Mouse (Mus musculus) erythroblast, adult 5-6 weeks (primary cell): ENCODE data around the gene Pard3. TPM values are rescaled to one million over a fixed set of nuclear protein-coding genes. Genes with fewer than 3 reads are reported as not detected.

ENCODE experiments used
- ATAC-seq: replicated peaks from 2 replicates; pipeline ENCODE4 v1.8.0; 2016; ENCODE audit warnings: moderate number of reproducible peaks, mild to moderate bottlenecking, moderate TSS enrichment, inconsistent platforms; ENCODE audit not compliant: poor library complexity, low FRiP score, severe bottlenecking
- total RNA-seq, 2 experiments: library from RNA; stranded (forward) in 1 of 2; stranded (reverse) in 1 of 2; fragments of 150-400 nt in 1 of 2; fragments of 200-764, 138-1000 nt in 1 of 2; gene quantifications; 2 replicates each; pipeline versions ENCODE4 v1.2.3 to v1.2.4; 2015 to 2017; ENCODE audit warnings: low replicate concordance in 2 of 2

Pard3 gene
- total RNA-seq, 2 experiments from 2014 or later: 2.7 to 5.8 TPM

DNA sequence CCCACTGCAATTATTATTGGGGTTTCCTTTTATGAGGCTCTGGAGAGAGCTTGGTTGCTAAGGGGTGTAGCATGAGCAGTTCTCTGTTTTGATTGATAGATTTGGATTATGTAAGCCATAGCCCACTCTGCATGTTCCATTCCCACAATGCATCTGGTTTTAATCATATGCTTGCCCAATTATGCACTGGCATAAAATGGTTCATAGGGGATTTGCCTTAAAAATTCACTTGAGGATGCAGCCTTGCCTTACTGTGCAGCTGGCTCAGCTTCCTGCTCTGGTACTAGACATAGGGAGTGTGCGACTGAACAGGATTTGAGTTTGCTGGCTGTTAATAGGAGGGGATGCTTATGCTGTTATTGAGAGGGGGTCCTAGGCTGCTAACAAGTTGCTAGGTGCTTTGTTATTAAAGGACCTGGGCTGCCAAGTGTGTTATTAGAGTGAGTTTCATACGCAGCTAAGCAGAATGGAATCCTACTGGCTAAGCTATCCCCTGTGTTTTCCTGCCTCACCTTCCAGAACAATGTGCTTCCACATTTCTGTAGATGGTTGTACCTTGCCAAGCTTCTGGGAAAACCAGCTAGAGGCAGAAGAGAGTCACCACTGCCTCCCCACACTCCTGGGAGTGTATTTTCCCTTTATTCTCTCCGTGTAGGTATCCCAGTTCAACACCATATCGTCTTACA is 151.2 kb downstream of the Pard3 start:
- no peak for ATAC-seq

GRCm38 (mm10) chr8:127220206-127220605 is 156.5 kb downstream of the Pard3 start:
- ATAC-seq: no peak

DNA sequence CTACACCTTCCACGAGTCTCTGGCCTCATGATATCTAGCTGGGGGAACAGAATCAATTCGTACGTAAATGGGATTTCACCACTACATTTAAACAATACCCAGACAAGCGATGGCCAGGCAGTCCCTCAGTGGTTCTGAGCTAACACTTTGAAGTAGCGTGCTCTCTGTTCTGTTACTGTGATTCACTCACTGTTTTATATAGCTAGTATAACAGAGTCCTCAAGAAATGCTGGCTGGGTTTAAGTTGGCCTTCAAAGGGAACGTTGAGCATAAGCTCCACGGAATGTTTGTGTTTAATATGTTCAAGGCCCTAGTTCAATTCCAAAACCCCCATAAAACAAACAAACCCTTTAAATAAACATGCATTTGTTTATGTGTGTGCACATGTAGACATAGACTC is 156.9 kb downstream of the Pard3 start:
- no peak for ATAC-seq

GRCm38 (mm10) chr8:127222361-127222760 is 158.7 kb downstream of the Pard3 start:
- no peak for ATAC-seq

DNA sequence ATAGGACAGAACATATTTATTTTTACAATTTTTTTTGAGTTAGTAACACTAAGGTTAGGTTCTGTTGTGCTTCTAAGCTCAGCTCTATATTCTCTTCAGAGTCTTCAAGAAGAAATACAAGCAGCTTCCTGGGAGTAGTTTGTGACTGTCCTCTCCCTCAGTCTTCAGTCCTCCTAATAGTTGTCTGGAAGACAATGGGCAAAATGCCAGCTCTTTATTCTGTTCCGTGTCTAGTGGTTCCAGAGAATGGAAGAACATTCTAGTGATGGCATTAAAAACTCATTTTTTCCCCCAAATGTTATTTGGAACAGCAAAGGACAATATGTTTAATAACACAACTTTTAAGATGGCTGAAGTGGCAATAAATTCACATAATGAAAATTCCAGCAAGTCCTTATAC is 163.3 kb downstream of the Pard3 start:
- ATAC-seq: no peak

DNA sequence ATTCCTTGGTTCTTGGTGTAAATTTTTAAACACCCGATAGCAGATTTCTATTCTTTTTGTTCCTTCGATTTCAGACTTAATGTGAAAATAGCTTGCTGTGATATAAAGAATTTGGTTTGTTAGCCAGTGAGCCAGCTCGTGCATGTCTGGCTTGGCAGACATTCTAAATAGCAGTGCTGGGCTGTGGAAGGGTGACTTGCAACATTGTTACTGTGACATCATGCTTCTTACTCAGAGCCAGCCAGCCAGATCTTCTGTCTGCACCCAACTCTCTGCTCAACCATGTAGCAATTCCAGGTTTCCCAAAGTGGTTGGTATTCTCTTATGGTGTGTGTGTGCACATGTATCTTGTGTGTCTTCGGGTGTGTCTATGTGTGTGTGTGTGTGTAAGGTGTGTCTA is 163.7 kb downstream of the Pard3 start:
- no peak for ATAC-seq

- no peak for ATAC-seq
Observed at GRCm38 (mm10) chr8:127229325-127230232, 165.9 kb downstream of the Pard3 start.

DNA sequence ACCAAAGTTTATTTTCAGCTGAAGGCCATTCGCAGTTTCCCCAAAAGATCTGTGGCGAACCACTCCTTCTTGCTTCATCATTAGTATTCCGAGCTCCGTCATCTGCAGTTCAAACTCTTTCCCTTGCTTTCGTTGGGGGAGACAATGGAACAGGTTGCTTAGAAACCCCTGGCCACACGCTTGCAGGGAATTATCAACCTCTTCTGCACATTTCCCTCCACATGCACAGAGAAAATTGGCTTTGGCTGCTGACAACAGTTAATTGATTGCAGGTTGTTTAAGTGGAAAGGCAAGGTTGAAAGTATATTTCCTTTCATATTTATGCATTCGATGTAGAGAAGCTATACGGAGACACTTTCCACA is 166.5 kb downstream of the Pard3 start:
- ATAC-seq: no peak

DNA sequence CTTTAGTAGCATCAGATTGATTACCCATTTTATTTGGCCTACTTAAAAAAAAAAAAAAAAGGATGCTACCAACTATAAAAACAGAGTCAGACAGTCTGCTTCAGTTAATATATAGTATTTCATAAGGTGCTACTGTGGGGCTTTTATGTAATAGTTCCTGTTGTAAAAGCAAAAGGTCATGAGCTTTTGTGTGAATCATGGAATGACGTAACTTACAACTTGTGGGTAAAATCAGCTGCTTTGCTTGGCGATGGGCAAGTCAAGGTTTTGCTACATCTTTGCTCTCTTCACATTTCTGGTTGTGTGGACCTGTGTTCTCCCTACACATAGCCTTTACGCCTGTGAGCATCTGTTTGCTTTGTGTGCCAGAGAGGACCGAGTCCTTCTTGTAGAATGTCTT is 179.7 kb downstream of the Pard3 start:
- ATAC-seq: no peak

GRCm38 (mm10) chr8:127243841-127244240 is 180.1 kb downstream of the Pard3 start:
- no peak for ATAC-seq

GRCm38 (mm10) chr8:127250746-127251145 is 187.1 kb downstream of the Pard3 start:
- ATAC-seq: no peak

- no peak for ATAC-seq
Observed at GRCm38 (mm10) chr8:127251476-127251875, 187.8 kb downstream of the Pard3 start.

- no peak for ATAC-seq
Observed at GRCm38 (mm10) chr8:127251985-127252384, 188.3 kb downstream of the Pard3 start.

DNA sequence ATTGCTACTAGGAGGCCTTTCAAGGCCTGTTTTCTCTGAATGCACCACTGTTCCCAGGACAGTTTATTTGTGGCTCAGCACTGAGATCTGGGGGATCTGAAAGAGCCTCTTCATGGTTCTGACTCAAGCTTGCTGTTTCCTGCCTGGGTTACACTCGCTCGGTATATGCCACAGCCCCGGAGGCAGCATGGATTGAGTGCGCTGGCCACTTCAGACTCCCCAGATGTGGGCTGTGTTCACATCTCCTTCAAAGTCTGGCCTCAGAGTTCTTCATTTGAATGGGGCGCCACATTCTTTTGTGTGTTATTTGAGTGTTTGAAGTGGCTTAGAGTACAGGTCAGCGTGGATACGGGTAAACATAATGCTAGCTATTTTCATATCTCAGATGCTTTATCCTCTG is 190.9 kb downstream of the Pard3 start:
- no peak for ATAC-seq

GRCm38 (mm10) chr8:127257086-127257485 is 193.4 kb downstream of the Pard3 start:
- ATAC-seq: no peak

GRCm38 (mm10) chr8:127261051-127261450 is 197.4 kb downstream of the Pard3 start:
- ATAC-seq: no peak

GRCm38 (mm10) chr8:127262026-127262425 is 198.3 kb downstream of the Pard3 start:
- ATAC-seq: no peak

- no peak for ATAC-seq
Observed at GRCm38 (mm10) chr8:127262436-127262835, 198.7 kb downstream of the Pard3 start.

DNA sequence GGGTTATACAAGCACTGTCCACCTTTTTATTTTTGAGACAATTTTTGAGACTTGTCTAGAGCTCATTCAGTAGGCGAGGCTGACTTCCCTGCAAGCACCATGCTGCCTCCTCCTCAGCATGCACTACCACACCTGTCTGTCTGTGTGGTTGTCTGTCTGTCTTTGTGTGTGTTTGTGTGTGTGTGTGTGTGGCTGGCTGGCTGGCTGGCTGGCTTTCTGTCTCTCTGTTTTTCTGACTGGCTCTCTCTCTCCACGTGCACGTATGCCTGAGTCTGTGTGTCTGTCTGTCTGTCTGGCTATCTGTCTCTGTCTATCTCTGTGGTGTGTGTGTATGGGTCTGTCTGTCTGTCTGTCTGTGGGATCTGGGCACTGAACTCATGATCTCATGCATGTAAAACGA is 199.2 kb downstream of the Pard3 start:
- ATAC-seq: no peak

DNA sequence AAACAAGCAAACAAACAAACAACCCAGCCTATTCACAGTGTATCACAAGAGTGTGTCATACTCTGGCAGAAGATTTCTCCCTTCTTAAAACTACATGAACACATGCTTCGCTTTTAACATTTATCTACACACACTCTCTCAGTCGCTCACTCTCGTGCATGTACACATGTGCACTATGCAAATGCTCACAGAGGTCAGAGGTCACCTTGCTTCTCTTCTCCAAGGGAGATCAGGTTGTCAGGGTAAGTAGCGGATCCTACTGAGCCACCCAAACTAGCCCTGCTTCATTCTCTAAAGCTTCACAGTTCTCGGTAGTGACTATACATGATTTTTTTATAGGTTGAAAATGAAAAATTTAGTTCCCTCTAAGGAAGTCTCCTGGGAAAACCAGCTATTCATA is 199.8 kb downstream of the Pard3 start:
- ATAC-seq: no peak
